Mouse (Mus musculus): Measurements from ENCODE around the gene Gm13696. TPM values are rescaled to one million over a fixed set of nuclear protein-coding genes. Genes with fewer than 3 reads are reported as not detected.
"Not testable (repeated sequence)": the region's sequence is repeated elsewhere in the genome, so short reads cannot be mapped to it uniquely, and the experiment has no call there.

Gm13696 gene
- polyA plus RNA-seq (2016; fragmentation: Nextera tagmentation; extraction: Ambion mirVana) = not detected in 2 replicates

DNA sequence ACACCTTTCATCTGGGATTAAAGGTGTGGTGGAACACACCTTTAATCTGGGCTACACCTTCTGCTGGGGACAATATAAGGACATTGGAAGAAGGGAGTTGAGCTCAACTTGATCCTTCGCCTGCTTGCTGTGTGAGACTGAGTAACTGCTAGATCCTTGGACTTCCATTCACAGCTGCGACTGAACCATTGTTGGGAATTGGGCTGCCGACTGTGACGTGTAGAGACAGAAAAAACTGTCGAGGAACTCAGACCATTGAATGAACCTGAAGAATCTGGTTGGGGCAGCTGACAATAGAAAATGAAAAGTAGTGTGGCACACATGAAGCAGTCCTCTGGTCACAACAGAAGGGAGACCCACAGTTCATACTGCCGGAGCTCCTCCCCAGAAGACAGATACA lies at the start of gene Gm13696:
Gene Gm13696, plus strand, starts transcription at position 301 of the 400 bp plus-strand sequence.
- not testable (repeated sequence) for H3K9me3 ChIP-seq (replicated peaks); H3K27ac ChIP-seq; DNase-seq (ENCODE audit: low spot score); H3K4me1 ChIP-seq; H3K4me3 ChIP-seq; H3K27me3 ChIP-seq (ENCODE audit: low read depth, poor library complexity, severe bottlenecking); H3K36me3 ChIP-seq
- WGBS = no CpG with 5 or more reads among the region's 6 CpGs

DNA sequence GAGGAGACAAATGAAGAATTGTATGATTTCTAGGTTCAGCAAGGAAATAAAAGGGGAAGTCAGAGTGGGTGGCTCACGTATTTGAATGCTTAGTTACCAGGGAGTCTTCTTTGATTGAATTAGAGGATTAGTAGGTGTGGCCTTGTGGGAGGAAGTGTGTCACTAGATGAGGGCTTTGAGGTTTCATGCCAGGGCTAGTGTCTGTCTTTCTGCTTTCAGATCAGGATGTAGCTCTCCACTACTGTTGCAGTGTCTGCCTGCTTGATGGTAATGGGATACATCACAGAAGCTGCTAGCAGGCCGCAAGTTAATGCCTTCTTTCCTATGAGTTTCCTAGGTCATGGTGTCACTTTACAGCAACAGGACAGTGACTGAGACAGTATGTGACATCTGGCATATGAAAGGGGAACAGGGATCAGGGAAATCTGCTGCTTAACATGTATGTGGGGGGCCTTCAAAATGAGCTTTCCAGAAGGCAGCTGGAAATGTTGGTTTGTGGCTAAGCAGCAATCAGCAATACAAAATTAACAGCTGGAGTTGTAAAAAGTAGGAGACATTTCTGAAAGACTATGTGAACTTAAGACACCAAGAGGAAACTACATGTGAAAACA lies 43.3 kb upstream of the Gm13696 start:
- Histone ChIP-seq H3K9me3 (replicated peaks) (no peaks in the 10 kb centered on the region), H3K27me3 (ENCODE audit: low read depth, poor library complexity, severe bottlenecking) (no peaks in the 10 kb centered on the region), H3K27ac (no peak overlapping the region), H3K4me1 (peaks cover 7% of the 10 kb centered on the region), H3K4me3 (no peak overlapping the region), H3K36me3 (no peaks in the 10 kb centered on the region)
- WGBS = 60% methylated on average over 2 of the region's 2 CpGs
- DNase-seq (ENCODE audit: low spot score) = no peak

DNA sequence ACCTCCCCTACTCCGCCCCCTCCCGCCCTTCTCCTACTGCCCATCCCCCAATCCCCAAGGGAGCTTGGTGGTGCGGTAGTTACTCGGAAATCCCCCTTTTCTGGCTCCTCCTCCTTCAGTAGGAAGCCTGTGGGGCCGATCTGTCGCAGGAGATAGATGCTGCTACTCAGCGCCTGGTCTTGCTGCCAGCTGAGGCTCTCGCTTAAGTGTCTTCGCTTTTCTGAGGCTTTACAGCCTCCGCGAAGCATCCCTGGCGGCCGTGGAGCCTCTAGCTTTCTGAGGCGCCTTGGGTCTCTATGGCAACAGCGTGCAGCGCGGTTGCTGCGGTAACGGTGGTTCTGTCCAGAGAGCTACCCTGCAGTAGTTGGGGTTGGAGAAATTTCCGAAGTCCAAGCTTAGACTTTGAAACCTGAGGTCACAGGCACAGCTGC lies 32.0 kb upstream of the Gm13696 start, which contains the start of gene Zswim2:
Gene Zswim2, minus strand, starts transcription at position 298 of the 431 bp plus-strand sequence.
- WGBS = under 1% methylated on average over 20 of the region's 20 CpGs
- H3K36me3 ChIP-seq = no peaks in the 10 kb centered on the region
- DNase-seq (ENCODE audit: low spot score) = peak; percentile 80
- no peak within 1 kb of the TSS for H3K27ac ChIP-seq
- peaks cover 8% of the 10 kb centered on the region for H3K4me1 ChIP-seq
- H3K4me3 ChIP-seq = peak within 1 kb of the TSS; percentile 51
- no peaks in the 10 kb centered on the region for H3K9me3 ChIP-seq (replicated peaks)
- no peaks in the 10 kb centered on the region for H3K27me3 ChIP-seq (ENCODE audit: low read depth, poor library complexity, severe bottlenecking)

DNA sequence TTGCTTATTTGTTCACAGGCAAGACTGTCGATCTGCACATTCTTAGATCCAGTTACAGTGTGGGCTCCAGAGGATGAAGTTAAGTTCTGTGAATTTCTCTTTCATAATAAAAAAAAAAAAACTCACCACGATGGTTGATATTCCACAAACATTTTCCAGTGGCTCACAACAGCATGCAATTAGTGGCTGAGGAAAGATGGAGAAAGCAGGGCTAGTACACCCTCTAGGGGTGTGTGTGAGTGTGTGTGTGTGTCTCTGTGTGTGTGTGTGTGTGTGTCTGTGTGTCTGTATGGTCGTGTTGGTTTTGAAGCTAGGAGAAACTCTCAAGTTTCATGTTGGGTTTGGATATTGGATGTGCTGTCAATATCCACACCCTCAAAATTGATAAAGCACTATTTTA lies 31.5 kb upstream of the Gm13696 start:
- Histone ChIP-seq H3K4me3 (peak overlapping the region; percentile 51; the same call in 1 of the 2 replicates), H3K36me3 (no peaks in the 10 kb centered on the region), H3K9me3 (replicated peaks) (no peaks in the 10 kb centered on the region), H3K27ac (no peak overlapping the region), H3K27me3 (ENCODE audit: low read depth, poor library complexity, severe bottlenecking) (no peaks in the 10 kb centered on the region), H3K4me1 (peaks cover 10% of the 10 kb centered on the region)
- WGBS = 65% methylated on average over 3 of the region's 3 CpGs
- DNase-seq (ENCODE audit: low spot score) = no peak

DNA sequence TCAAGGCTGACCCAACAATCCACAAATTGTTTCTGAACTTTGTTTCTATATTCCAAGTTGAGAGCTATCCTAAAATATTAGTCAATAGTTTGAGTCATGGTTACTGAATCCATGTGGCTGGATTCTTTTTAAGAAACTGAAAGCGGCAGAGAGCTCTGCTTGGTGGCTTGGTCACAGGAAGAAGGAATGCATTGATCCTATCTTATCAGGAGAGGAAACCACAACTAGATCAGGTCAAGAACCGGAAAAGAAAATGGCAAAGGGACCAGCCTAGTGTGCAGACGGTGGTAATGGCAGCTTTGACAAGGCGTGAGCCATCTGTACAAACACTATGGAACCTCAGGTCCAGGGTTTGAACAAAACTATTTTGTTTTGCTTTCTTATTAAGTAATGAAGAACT lies 31.1 kb upstream of the Gm13696 start:
- Histone ChIP-seq H3K9me3 (replicated peaks) (no peaks in the 10 kb centered on the region), H3K27ac (no peak overlapping the region), H3K4me3 (no peak overlapping the region), H3K27me3 (ENCODE audit: low read depth, poor library complexity, severe bottlenecking) (no peaks in the 10 kb centered on the region), H3K36me3 (no peaks in the 10 kb centered on the region), H3K4me1 (peaks cover 10% of the 10 kb centered on the region)
- WGBS = 76% methylated on average over 4 of the region's 4 CpGs
- no peak for DNase-seq (ENCODE audit: low spot score)

DNA sequence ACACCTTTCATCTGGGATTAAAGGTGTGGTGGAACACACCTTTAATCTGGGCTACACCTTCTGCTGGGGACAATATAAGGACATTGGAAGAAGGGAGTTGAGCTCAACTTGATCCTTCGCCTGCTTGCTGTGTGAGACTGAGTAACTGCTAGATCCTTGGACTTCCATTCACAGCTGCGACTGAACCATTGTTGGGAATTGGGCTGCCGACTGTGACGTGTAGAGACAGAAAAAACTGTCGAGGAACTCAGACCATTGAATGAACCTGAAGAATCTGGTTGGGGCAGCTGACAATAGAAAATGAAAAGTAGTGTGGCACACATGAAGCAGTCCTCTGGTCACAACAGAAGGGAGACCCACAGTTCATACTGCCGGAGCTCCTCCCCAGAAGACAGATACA lies 17.5 kb upstream of the Gm13696 start, which contains the start of gene Gm13698:
Gene Gm13698, plus strand, starts transcription at position 301 of the 400 bp plus-strand sequence.
- H3K4me3 ChIP-seq; DNase-seq (ENCODE audit: low spot score); H3K27me3 ChIP-seq (ENCODE audit: low read depth, poor library complexity, severe bottlenecking); H3K36me3 ChIP-seq; H3K9me3 ChIP-seq (replicated peaks); H3K4me1 ChIP-seq; H3K27ac ChIP-seq: not testable (repeated sequence)
- WGBS = no CpG with 5 or more reads among the region's 6 CpGs

DNA sequence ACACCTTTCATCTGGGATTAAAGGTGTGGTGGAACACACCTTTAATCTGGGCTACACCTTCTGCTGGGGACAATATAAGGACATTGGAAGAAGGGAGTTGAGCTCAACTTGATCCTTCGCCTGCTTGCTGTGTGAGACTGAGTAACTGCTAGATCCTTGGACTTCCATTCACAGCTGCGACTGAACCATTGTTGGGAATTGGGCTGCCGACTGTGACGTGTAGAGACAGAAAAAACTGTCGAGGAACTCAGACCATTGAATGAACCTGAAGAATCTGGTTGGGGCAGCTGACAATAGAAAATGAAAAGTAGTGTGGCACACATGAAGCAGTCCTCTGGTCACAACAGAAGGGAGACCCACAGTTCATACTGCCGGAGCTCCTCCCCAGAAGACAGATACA lies 11.7 kb upstream of the Gm13696 start, which contains the start of gene Gm13693:
Gene Gm13693, plus strand, starts transcription at position 301 of the 400 bp plus-strand sequence.
- H3K9me3 ChIP-seq (replicated peaks); H3K4me1 ChIP-seq; DNase-seq (ENCODE audit: low spot score); H3K27me3 ChIP-seq (ENCODE audit: low read depth, poor library complexity, severe bottlenecking); H3K36me3 ChIP-seq; H3K27ac ChIP-seq; H3K4me3 ChIP-seq: not testable (repeated sequence)
- no CpG with 5 or more reads among the region's 6 CpGs for WGBS

DNA sequence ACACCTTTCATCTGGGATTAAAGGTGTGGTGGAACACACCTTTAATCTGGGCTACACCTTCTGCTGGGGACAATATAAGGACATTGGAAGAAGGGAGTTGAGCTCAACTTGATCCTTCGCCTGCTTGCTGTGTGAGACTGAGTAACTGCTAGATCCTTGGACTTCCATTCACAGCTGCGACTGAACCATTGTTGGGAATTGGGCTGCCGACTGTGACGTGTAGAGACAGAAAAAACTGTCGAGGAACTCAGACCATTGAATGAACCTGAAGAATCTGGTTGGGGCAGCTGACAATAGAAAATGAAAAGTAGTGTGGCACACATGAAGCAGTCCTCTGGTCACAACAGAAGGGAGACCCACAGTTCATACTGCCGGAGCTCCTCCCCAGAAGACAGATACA lies 5.9 kb upstream of the Gm13696 start, which contains the start of gene Gm13695:
Gene Gm13695, plus strand, starts transcription at position 301 of the 400 bp plus-strand sequence.
- H3K36me3 ChIP-seq; H3K27ac ChIP-seq; H3K27me3 ChIP-seq (ENCODE audit: low read depth, poor library complexity, severe bottlenecking); DNase-seq (ENCODE audit: low spot score); H3K4me1 ChIP-seq; H3K9me3 ChIP-seq (replicated peaks); H3K4me3 ChIP-seq: not testable (repeated sequence)
- WGBS = no CpG with 5 or more reads among the region's 6 CpGs

DNA sequence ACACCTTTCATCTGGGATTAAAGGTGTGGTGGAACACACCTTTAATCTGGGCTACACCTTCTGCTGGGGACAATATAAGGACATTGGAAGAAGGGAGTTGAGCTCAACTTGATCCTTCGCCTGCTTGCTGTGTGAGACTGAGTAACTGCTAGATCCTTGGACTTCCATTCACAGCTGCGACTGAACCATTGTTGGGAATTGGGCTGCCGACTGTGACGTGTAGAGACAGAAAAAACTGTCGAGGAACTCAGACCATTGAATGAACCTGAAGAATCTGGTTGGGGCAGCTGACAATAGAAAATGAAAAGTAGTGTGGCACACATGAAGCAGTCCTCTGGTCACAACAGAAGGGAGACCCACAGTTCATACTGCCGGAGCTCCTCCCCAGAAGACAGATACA lies 5.7 kb downstream of the Gm13696 start, which contains the start of gene Gm13694:
Gene Gm13694, plus strand, starts transcription at position 301 of the 400 bp plus-strand sequence.
- H3K4me3 ChIP-seq; H3K4me1 ChIP-seq; H3K27ac ChIP-seq; H3K27me3 ChIP-seq (ENCODE audit: low read depth, poor library complexity, severe bottlenecking); DNase-seq (ENCODE audit: low spot score); H3K9me3 ChIP-seq (replicated peaks); H3K36me3 ChIP-seq: not testable (repeated sequence)
- no CpG with 5 or more reads among the region's 6 CpGs for WGBS

DNA sequence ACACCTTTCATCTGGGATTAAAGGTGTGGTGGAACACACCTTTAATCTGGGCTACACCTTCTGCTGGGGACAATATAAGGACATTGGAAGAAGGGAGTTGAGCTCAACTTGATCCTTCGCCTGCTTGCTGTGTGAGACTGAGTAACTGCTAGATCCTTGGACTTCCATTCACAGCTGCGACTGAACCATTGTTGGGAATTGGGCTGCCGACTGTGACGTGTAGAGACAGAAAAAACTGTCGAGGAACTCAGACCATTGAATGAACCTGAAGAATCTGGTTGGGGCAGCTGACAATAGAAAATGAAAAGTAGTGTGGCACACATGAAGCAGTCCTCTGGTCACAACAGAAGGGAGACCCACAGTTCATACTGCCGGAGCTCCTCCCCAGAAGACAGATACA lies 11.5 kb downstream of the Gm13696 start, which contains the start of gene Gm13697:
Gene Gm13697, plus strand, starts transcription at position 301 of the 400 bp plus-strand sequence.
- WGBS = no CpG with 5 or more reads among the region's 6 CpGs
- H3K4me3 ChIP-seq; H3K36me3 ChIP-seq; H3K4me1 ChIP-seq; H3K27ac ChIP-seq; H3K27me3 ChIP-seq (ENCODE audit: low read depth, poor library complexity, severe bottlenecking); DNase-seq (ENCODE audit: low spot score); H3K9me3 ChIP-seq (replicated peaks): not testable (repeated sequence)

DNA sequence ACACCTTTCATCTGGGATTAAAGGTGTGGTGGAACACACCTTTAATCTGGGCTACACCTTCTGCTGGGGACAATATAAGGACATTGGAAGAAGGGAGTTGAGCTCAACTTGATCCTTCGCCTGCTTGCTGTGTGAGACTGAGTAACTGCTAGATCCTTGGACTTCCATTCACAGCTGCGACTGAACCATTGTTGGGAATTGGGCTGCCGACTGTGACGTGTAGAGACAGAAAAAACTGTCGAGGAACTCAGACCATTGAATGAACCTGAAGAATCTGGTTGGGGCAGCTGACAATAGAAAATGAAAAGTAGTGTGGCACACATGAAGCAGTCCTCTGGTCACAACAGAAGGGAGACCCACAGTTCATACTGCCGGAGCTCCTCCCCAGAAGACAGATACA lies 17.3 kb downstream of the Gm13696 start, which contains the start of gene Gm13691:
Gene Gm13691, plus strand, starts transcription at position 301 of the 400 bp plus-strand sequence.
- WGBS = no CpG with 5 or more reads among the region's 6 CpGs
- not testable (repeated sequence) for H3K36me3 ChIP-seq; H3K27ac ChIP-seq; H3K4me1 ChIP-seq; H3K9me3 ChIP-seq (replicated peaks); H3K4me3 ChIP-seq; DNase-seq (ENCODE audit: low spot score); H3K27me3 ChIP-seq (ENCODE audit: low read depth, poor library complexity, severe bottlenecking)

DNA sequence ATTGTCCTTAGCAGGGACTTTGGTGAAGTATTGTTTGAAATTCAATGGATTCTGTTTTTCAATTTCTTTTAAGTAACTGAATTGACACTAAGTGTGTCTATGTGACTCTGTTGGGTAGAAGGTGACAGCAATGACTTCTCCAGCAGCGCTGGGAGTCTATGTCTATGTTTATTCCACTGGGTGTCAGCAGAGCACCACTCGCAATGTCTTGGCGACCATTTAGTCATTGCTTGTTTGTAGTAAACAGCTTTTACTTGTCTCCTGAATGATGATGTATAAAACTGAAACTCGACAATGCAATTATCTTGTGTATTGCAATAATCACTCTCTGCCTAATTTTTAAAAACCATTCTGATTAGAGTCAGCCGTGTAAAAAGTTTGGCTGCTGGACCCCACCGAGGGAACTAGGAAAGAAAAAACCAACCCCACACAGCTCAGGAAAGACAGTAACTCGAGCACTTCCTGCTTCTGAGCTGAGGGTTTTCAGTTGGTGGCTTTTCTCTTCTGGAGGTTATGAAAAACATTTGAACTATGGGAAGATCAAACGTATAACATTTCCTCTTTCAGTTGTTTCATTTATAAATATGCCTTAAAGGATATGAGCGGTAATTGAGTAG lies 20.8 kb downstream of the Gm13696 start:
- H3K4me3 ChIP-seq; H3K27me3 ChIP-seq (ENCODE audit: low read depth, poor library complexity, severe bottlenecking); H3K36me3 ChIP-seq; H3K9me3 ChIP-seq (replicated peaks); H3K4me1 ChIP-seq; H3K27ac ChIP-seq; DNase-seq (ENCODE audit: low spot score): not testable (repeated sequence)
- 62% methylated on average over 8 of the region's 9 CpGs for WGBS

DNA sequence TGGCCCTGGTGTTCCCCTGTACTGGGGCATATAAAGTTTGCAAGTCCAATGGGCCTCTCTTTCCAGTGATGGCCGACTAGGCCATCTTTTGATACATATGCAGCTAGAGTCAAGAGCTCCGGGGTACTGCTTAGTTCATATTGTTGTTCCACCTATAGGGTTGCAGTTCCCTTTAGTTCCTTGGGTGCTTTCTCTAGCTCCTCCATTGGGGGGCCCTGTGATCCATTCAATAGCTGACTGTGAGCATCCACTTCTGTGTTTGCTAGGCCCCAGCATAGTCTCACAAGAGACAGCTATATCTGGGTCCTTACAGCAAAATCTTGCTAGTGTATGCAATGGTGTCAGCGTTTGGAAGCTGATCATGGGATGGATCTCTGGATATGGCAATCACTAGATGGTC lies 21.6 kb downstream of the Gm13696 start:
- DNase-seq (ENCODE audit: low spot score); H3K9me3 ChIP-seq (replicated peaks); H3K4me1 ChIP-seq; H3K4me3 ChIP-seq; H3K36me3 ChIP-seq; H3K27me3 ChIP-seq (ENCODE audit: low read depth, poor library complexity, severe bottlenecking); H3K27ac ChIP-seq: not testable (repeated sequence)
- WGBS = 92% methylated on average over 2 of the region's 3 CpGs
